Mouse (Mus musculus): ENCODE measurements around the gene Slc7a4.

DNA sequence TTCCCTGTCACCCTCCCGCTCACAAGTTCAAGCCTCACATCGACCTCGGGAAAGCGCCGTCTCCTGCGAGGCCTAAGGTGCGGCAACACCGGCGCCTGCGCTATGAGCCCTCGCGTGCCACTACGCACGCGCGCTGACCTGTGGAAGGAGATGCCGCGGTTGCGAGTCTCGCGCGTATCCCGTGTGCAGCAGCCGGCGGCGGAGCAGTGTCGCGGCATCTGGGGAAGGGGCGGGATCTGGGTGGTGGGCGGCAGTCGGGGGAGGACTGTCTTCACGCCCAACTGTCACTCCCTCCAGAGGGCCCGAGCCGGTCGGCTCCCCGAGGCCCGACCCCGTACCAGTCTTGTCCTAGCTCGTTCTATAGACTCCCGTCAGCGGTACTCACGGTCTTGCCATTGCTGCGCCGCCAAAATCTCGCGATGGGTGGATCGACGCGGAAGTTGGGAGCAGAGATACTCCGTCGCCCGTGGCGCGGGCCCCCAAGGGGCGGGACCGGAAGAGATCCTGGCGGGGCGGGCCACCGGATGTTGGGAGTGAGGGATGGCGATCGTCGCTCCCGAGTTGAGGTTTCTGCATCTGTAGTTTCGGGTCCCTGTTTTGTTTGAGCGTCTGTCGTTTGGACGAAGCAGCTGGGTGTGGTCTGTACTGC, 52.2 kb downstream of the Slc7a4 start, which contains the start of gene Thap7:
- TF ChIP-seq GATA1 (IDR thresholded peaks at IDR 0.05; ENCODE audit: low read length) (no peak), TAL1 (IDR thresholded peaks at IDR 0.05; ENCODE audit: low read length) (no peak)
